Mouse (Mus musculus) CH12.LX (cell line): ENCODE data around the gene Col4a4. TPM values are rescaled to one million over a fixed set of nuclear protein-coding genes. Genes with fewer than 3 reads are reported as not detected.

Source experiments
- DNase-seq: peaks from one replicate; pipeline ENCODE4 v3.0.0-alpha.2; 2013; ENCODE audit errors: extremely low read depth
- H3K27ac ChIP-seq: 2 replicates; pipeline ENCODE4 v1.5.1; 2012; ENCODE audit warnings: low read depth, mild to moderate bottlenecking, control low read depth, moderate library complexity; ENCODE audit not compliant: insufficient read depth
- H3K27me3 ChIP-seq: replicated peaks from 2 replicates; pipeline ENCODE3; 2012; ENCODE audit warnings: inconsistent platforms
- H3K36me3 ChIP-seq, 2 experiments: replicated peaks in 1 of 2; 2 replicates each; pipeline versions ENCODE3 to v1.6.1; 2012; ENCODE audit warnings: inconsistent platforms in 1 of 2, low read length in 1 of 2, mild to moderate bottlenecking in 1 of 2, mixed read lengths in 1 of 2, moderate library complexity in 1 of 2; ENCODE audit not compliant: control insufficient read depth in 1 of 2, insufficient read depth in 1 of 2
- H3K4me1 ChIP-seq, 2 experiments: 2 replicates each; pipeline ENCODE4 v1.6.1; 2012; ENCODE audit warnings: inconsistent platforms in 1 of 2, moderate library complexity in 1 of 2; ENCODE audit not compliant: insufficient read depth in 2 of 2, control insufficient read depth in 1 of 2
- H3K4me2 ChIP-seq: 2 replicates; pipeline ENCODE4 v1.6.1; 2012; ENCODE audit warnings: low read depth, mild to moderate bottlenecking, control low read depth; ENCODE audit not compliant: poor library complexity, insufficient read depth, severe bottlenecking
- H3K4me3 ChIP-seq, 3 experiments: fragments of 150-350 bp in 1 of 3; sonication (generic) in 1 of 3; replicated peaks in 1 of 3; 2 replicates each; pipeline versions ENCODE3 to v1.5.1; 2011 to 2012; ENCODE audit warnings: low read depth in 2 of 3, low read length in 2 of 3, mild to moderate bottlenecking in 2 of 3, moderate library complexity in 2 of 3, control low read depth in 1 of 3, improper control_type of control experiment in 1 of 3, inconsistent platforms in 1 of 3, mixed read lengths in 1 of 3; ENCODE audit not compliant: poor library complexity in 1 of 3
- H3K79me2 ChIP-seq: replicated peaks from 2 replicates; pipeline ENCODE4 v1.6.1; 2012; ENCODE audit warnings: mild to moderate bottlenecking, moderate library complexity; ENCODE audit not compliant: control insufficient read depth, poor library complexity, insufficient read depth, severe bottlenecking; ENCODE audit errors: extremely low read depth
- H3K9ac ChIP-seq: 2 replicates; pipeline ENCODE4 v1.6.1; 2012; ENCODE audit warnings: low read depth, mild to moderate bottlenecking, control low read depth, moderate library complexity; ENCODE audit not compliant: insufficient read depth
- H3K9me3 ChIP-seq: replicated peaks from 2 replicates; pipeline ENCODE3; 2012; ENCODE audit warnings: low read length, inconsistent platforms, mixed read lengths
- BHLHE40 ChIP-seq: IDR thresholded peaks from 2 replicates; pipeline ENCODE4 v1.6.1; 2011; ENCODE audit warnings: mild to moderate bottlenecking, low read depth, low read length, improper control_type of control experiment
- ELF1 ChIP-seq: IDR thresholded peaks from 2 replicates; pipeline ENCODE4 v1.6.1; 2014; ENCODE audit warnings: low read depth, mild to moderate bottlenecking, inconsistent platforms, low read length, improper control_type of control experiment
- EP300 ChIP-seq: IDR thresholded peaks from 2 replicates; pipeline ENCODE4 v1.6.1; 2011; ENCODE audit warnings: low read length, improper control_type of control experiment
- ETS1 ChIP-seq: conservative IDR thresholded peaks from 2 replicates; pipeline ENCODE4 v1.6.1; 2012; ENCODE audit warnings: low read depth, mild to moderate bottlenecking, inconsistent platforms, low read length, improper control_type of control experiment, moderate library complexity
- HCFC1 ChIP-seq: IDR thresholded peaks from 2 replicates; pipeline ENCODE4 v1.6.1; 2012; ENCODE audit warnings: low read depth, mild to moderate bottlenecking, inconsistent platforms, low read length, improper control_type of control experiment
- JUN ChIP-seq: IDR thresholded peaks from 2 replicates; pipeline ENCODE4 v1.6.1; 2011; ENCODE audit warnings: low read depth, mild to moderate bottlenecking, low read length, improper control_type of control experiment, moderate library complexity; ENCODE audit not compliant: insufficient read depth
- MAFK ChIP-seq: IDR thresholded peaks from 2 replicates; pipeline ENCODE4 v1.6.1; 2011; ENCODE audit warnings: low read length, improper control_type of control experiment; ENCODE audit not compliant: insufficient replicate concordance
- MAZ ChIP-seq: IDR thresholded peaks from 2 replicates; pipeline ENCODE4 v1.6.1; 2012; ENCODE audit warnings: low read depth, mild to moderate bottlenecking, inconsistent platforms, low read length, improper control_type of control experiment, moderate library complexity
- MEF2A ChIP-seq: IDR thresholded peaks from 2 replicates; pipeline ENCODE4 v1.6.1; 2014; ENCODE audit warnings: low read depth, mild to moderate bottlenecking, inconsistent platforms, low read length, improper control_type of control experiment, borderline replicate concordance
- MXI1 ChIP-seq: IDR thresholded peaks from 2 replicates; pipeline ENCODE4 v1.6.1; 2011; ENCODE audit warnings: mild to moderate bottlenecking, low read depth, low read length, improper control_type of control experiment
- NELFE ChIP-seq: IDR thresholded peaks from 2 replicates; pipeline ENCODE4 v1.6.1; 2011; ENCODE audit warnings: low read depth, low read length, improper control_type of control experiment
- NRF1 ChIP-seq: IDR thresholded peaks from 2 replicates; pipeline ENCODE4 v1.6.1; 2014; ENCODE audit warnings: low read depth, mild to moderate bottlenecking, inconsistent platforms, low read length, improper control_type of control experiment, moderate library complexity
- PAX5 ChIP-seq: IDR thresholded peaks from 2 replicates; pipeline ENCODE4 v1.6.1; 2012; ENCODE audit warnings: low read length, inconsistent platforms, mixed read lengths
- POLR2AphosphoS2 ChIP-seq: IDR thresholded peaks from 2 replicates; pipeline ENCODE4 v1.6.1; 2011; ENCODE audit warnings: low read depth, low read length, improper control_type of control experiment
- SIN3A ChIP-seq: IDR thresholded peaks from 2 replicates; pipeline ENCODE4 v1.6.1; 2012; ENCODE audit warnings: low read length, improper control_type of control experiment, inconsistent platforms
- TBP ChIP-seq: conservative IDR thresholded peaks from 2 replicates; pipeline ENCODE4 v1.6.1; 2011; ENCODE audit warnings: low read depth, low read length, improper control_type of control experiment
- TCF12 ChIP-seq: IDR thresholded peaks from 2 replicates; pipeline ENCODE4 v1.6.1; 2014; ENCODE audit warnings: low read depth, mild to moderate bottlenecking, inconsistent platforms, low read length, improper control_type of control experiment
- UBTF ChIP-seq: IDR thresholded peaks from 2 replicates; pipeline ENCODE4 v1.6.1; 2012; ENCODE audit warnings: low read depth, mild to moderate bottlenecking, inconsistent platforms, low read length, improper control_type of control experiment, moderate library complexity
- USF1 ChIP-seq: IDR thresholded peaks from 2 replicates; pipeline ENCODE4 v1.6.1; 2014; ENCODE audit warnings: low read depth, mild to moderate bottlenecking, inconsistent platforms, low read length, improper control_type of control experiment
- ZC3H11A ChIP-seq: IDR thresholded peaks from 2 replicates; pipeline ENCODE4 v1.6.1; 2012; ENCODE audit warnings: low read depth, mild to moderate bottlenecking, inconsistent platforms, low read length, improper control_type of control experiment
- ZMIZ1 ChIP-seq: IDR thresholded peaks from 2 replicates; pipeline ENCODE4 v1.6.1; 2012; ENCODE audit warnings: low read depth, mild to moderate bottlenecking, inconsistent platforms, low read length, improper control_type of control experiment
- ZNF384 ChIP-seq: IDR thresholded peaks from 2 replicates; pipeline ENCODE4 v1.6.1; 2012; ENCODE audit warnings: low read depth, low read length, improper control_type of control experiment, inconsistent platforms
- dilution Hi-C: fragments of 300-500 bp; cut with MboI; formaldehyde crosslinking; loops from 2 replicates; pipeline ENCODE4 v1.14.3; 2020; ENCODE audit warnings: low sequenced_read_pairs; ENCODE audit not compliant: extremely low pct_unique_long_range_greater_than_20kb, extremely low pct_ligation_motif_present
- in situ Hi-C: fragments of 300-500 bp; cut with MboI; formaldehyde crosslinking; loops from 3 replicates; pipeline ENCODE4 v1.14.3; 2019; ENCODE audit warnings: low sequenced_read_pairs, low pct_ligation_motif_present, low pct_unique_long_range_greater_than_20kb, mixed read lengths
- polyA plus RNA-seq: library from polyadenylated mRNA; unstranded; fragments of >175 nt; gene quantifications from 2 replicates; pipeline ENCODE4 v1.2.1, GENCODE M21; 2012; ENCODE audit warnings: low read depth; ENCODE audit not compliant: insufficient read length
- total RNA-seq, 2 experiments: library from RNA; depleted of rRNA; stranded (reverse); fragments of 300-350 nt in 1 of 2; fragments of >200 nt in 1 of 2; gene quantifications; 2 replicates each; pipeline ENCODE4 v1.2.3; 2012 to 2014

Gene Col4a4
- total and polyA plus RNA-seq, 3 experiments, result under 0.01 to 0.03 TPM; not detected in 1

- no peaks in the 10 kb centered on the region for H3K9me3 ChIP-seq
- H3K9ac ChIP-seq, result no peak overlapping the region
- no peaks in the 10 kb centered on the region for H3K36me3 ChIP-seq
- in situ Hi-C loops, result loop anchor here (25.0 kb wide), 1 partner anchor 202 kb away; the partner anchor contains the start of genes Gm47791 and Tm4sf20
- TF ChIP-seq JUN, result no peak
- TF ChIP-seq ZC3H11A, result no peak
- no peak for TF ChIP-seq BHLHE40
- no peak for TF ChIP-seq NRF1
- no peak for TF ChIP-seq EP300
- no peak for TF ChIP-seq ETS1
- TF ChIP-seq TCF12, result no peak
- TF ChIP-seq NELFE, result no peak
- H3K4me1 ChIP-seq, result no peaks in the 10 kb centered on the region
- no peaks in the 10 kb centered on the region for H3K79me2 ChIP-seq
- dilution Hi-C loops, result no loop called here
- no peak overlapping the region for H3K27ac ChIP-seq
- no peak for DNase-seq
- H3K4me2 ChIP-seq, result no peak overlapping the region
- H3K27me3 ChIP-seq, result peaks cover 2% of the 10 kb centered on the region
- no peak overlapping the region for H3K4me3 ChIP-seq
These were observed 26.4 kb downstream of the Col4a4 start for GRCm38 (mm10) chr1:82560223-82560622.

DNA sequence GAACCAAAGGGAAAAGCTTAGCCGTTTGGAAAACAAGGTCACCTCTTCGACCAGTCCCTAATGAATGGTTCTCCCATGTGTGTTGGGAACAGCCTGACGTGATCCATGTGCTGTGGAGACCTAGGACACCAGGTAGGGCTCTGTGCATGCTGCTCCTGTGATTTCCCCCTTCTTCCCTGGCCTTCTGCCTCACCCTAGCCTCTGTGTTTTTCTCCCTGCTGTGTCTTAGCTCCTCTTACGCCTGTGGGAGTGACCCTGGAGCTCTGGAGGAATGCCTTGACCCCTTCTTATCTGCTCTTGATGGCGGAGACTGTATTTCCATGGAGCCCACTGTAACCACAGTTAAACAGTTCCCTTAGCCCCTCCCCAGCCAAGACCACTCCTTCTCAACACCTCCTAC is 31.8 kb downstream of the Col4a4 start:
- H3K4me2 ChIP-seq, result no peak overlapping the region
- dilution Hi-C loops, result no loop called here

More for the DNA sequence above, 31.8 kb downstream of the Col4a4 start:
- no peaks in the 10 kb centered on the region for H3K79me2 ChIP-seq
- no peak overlapping the region for H3K4me3 ChIP-seq
- no peak for DNase-seq
- peaks cover 2% of the 10 kb centered on the region for H3K27me3 ChIP-seq
- H3K9ac ChIP-seq, result no peak overlapping the region
- no peak for TF ChIP-seq ETS1
- no peak for TF ChIP-seq ZMIZ1
- TF ChIP-seq TCF12, result no peak
- no peak for TF ChIP-seq POLR2AphosphoS2
- no peak for TF ChIP-seq MAFK
- no peak for TF ChIP-seq ZNF384
- no peak for TF ChIP-seq MEF2A
- TF ChIP-seq ELF1, result no peak
- TF ChIP-seq USF1, result no peak
- no peak for TF ChIP-seq HCFC1
- no peak for TF ChIP-seq ZC3H11A
- no peak for TF ChIP-seq MXI1
- TF ChIP-seq SIN3A, result no peak
- TF ChIP-seq JUN, result no peak
- no peak for TF ChIP-seq PAX5
- TF ChIP-seq UBTF, result no peak
- TF ChIP-seq MAZ, result no peak
- no peak for TF ChIP-seq BHLHE40
- TF ChIP-seq NELFE, result no peak
- TF ChIP-seq TBP, result no peak
- H3K27ac ChIP-seq, result no peak overlapping the region
- H3K36me3 ChIP-seq, result no peaks in the 10 kb centered on the region
- 0 out of 4 replicates have a peak, but pooled peaks cover 0 to 4% of the 10 kb centered on the region in 2 experiments for H3K4me1 ChIP-seq
- no peaks in the 10 kb centered on the region for H3K9me3 ChIP-seq
- in situ Hi-C loops, result loop anchor here (10.0 to 25.0 kb wide), 2 partner anchors 90 to 207 kb away; partner anchors contain the start of genes Gm47791 and Tm4sf20
